Mouse (Mus musculus) T-helper 2 cell (primary cell): ENCODE measurements around the gene Palm2.
"Not testable (repeated sequence)": the region's sequence is repeated elsewhere in the genome, so short reads cannot be mapped to it uniquely, and the experiment has no call there.

Source experiments
- in situ Hi-C: fragments of 300-600 bp; cut with MboI, MseI; formaldehyde crosslinking; loops from one replicate; pipeline ENCODE4 v1.15.1; 2025; ENCODE audit warnings: high pct_unique_total_duplicates

The Palm2 gene

GRCm38 (mm10) chr4:57433941-57434704 is at the start of gene Palm2:
TSS of gene Palm2 (plus strand) at chr4:57434247.
- in situ Hi-C loops, result no loop called here

GRCm38 (mm10) chr4:57384355-57384754 is 49.7 kb upstream of the Palm2 start:
- in situ Hi-C loops, result loop anchor here (25.0 kb wide), 1 partner anchor 2003 kb away; no protein-coding TSS in a partner anchor

- in situ Hi-C loops, result loop anchor here (25.0 kb wide), 1 partner anchor 1996 kb away; no protein-coding TSS in a partner anchor
Observed at GRCm38 (mm10) chr4:57391103-57391502, 42.9 kb upstream of the Palm2 start.

- in situ Hi-C loops, result loop anchor here (25.0 kb wide), 1 partner anchor 1991 kb away; no protein-coding TSS in a partner anchor
Observed at GRCm38 (mm10) chr4:57396414-57396813, 37.6 kb upstream of the Palm2 start.

GRCm38 (mm10) chr4:57412385-57412784 is 21.7 kb upstream of the Palm2 start:
- in situ Hi-C loops, result not testable (repeated sequence)

- in situ Hi-C loops, result no loop called here
Observed at GRCm38 (mm10) chr4:57413016-57413415, 21.0 kb upstream of the Palm2 start.

- in situ Hi-C loops, result not testable (repeated sequence)
Observed at GRCm38 (mm10) chr4:57413670-57414069, 20.4 kb upstream of the Palm2 start.

- in situ Hi-C loops, result no loop called here
Observed at GRCm38 (mm10) chr4:57424011-57424410, 10.0 kb upstream of the Palm2 start.

GRCm38 (mm10) chr4:57428317-57428716 is 5.7 kb upstream of the Palm2 start:
- in situ Hi-C loops, result no loop called here

- in situ Hi-C loops, result no loop called here
Observed at GRCm38 (mm10) chr4:57434705-57435360, 786 bp downstream of the Palm2 start.

- in situ Hi-C loops, result no loop called here
Observed at GRCm38 (mm10) chr4:57436286-57436685, 2.2 kb downstream of the Palm2 start.

- in situ Hi-C loops, result no loop called here
Observed at GRCm38 (mm10) chr4:57446082-57446481, 12.0 kb downstream of the Palm2 start.

- in situ Hi-C loops, result no loop called here
Observed at GRCm38 (mm10) chr4:57446854-57447444, 12.9 kb downstream of the Palm2 start.

- in situ Hi-C loops, result no loop called here
Observed at GRCm38 (mm10) chr4:57451896-57452295, 17.8 kb downstream of the Palm2 start.

GRCm38 (mm10) chr4:57452661-57453060 is 18.6 kb downstream of the Palm2 start:
- in situ Hi-C loops, result no loop called here

GRCm38 (mm10) chr4:57462378-57462777 is 28.3 kb downstream of the Palm2 start:
- in situ Hi-C loops, result no loop called here

GRCm38 (mm10) chr4:57482435-57482834 is 48.4 kb downstream of the Palm2 start:
- in situ Hi-C loops, result no loop called here

- in situ Hi-C loops, result no loop called here
Observed at GRCm38 (mm10) chr4:57486392-57486791, 52.3 kb downstream of the Palm2 start.

- in situ Hi-C loops, result no loop called here
Observed at GRCm38 (mm10) chr4:57489887-57490286, 55.8 kb downstream of the Palm2 start.

GRCm38 (mm10) chr4:57504792-57505191 is 70.7 kb downstream of the Palm2 start:
- in situ Hi-C loops, result no loop called here

- in situ Hi-C loops, result no loop called here
Observed at GRCm38 (mm10) chr4:57510576-57510975, 76.5 kb downstream of the Palm2 start.

- in situ Hi-C loops, result no loop called here
Observed at GRCm38 (mm10) chr4:57511734-57512133, 77.7 kb downstream of the Palm2 start.
